Mouse (Mus musculus): Measurements from ENCODE around the gene Prkn. TPM values are rescaled to one million over a fixed set of nuclear protein-coding genes. Genes with fewer than 3 reads are reported as not detected.

The Prkn gene
- polyA plus RNA-seq, 1 experiment from 2014 or later = 6.6 TPM

DNA sequence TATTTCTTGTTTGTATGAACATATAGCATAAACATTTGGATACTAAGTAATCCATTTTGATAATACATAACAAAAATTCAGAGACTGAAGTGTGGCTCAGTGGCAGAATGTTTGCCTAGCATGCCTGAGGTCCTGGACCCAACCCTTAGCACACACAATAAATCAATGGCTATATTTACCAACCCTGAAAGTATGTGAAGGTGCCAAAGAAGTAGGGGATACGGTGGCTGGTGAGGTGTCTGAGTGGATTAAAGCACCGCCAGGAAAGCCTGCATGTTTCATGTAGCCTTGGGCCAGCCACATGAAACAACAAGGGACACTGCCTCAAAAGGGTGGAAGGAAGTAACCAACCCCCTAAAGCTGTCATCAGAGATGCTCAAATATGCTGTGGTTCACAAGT, 192.2 kb downstream of the Prkn start:
- Histone ChIP-seq H3K27me3 (ENCODE audit: control insufficient read depth, insufficient read depth, low read depth, low read length) (no peaks in the 10 kb centered on the region), H3K36me3 (ENCODE audit: control insufficient read depth, insufficient read depth, low read length) (no peaks in the 10 kb centered on the region), H3K27ac (ENCODE audit: low read length) (no peak overlapping the region), H3K4me3 (ENCODE audit: low read depth, low read length) (no peak overlapping the region), H3K9ac (ENCODE audit: low read depth, low read length) (no peak overlapping the region), H3K4me1 (ENCODE audit: control insufficient read depth, insufficient read depth, low read length) (peaks cover 3% of the 10 kb centered on the region; the same call in 1 of the 2 replicates), H3K9me3 (replicated peaks; ENCODE audit: control insufficient read depth, low read length, poor library complexity, severe bottlenecking) (no peaks in the 10 kb centered on the region), H3K4me2 (ENCODE audit: low read length) (no peak overlapping the region)
- 89% methylated on average over 2 of the region's 2 CpGs for WGBS
- no peak for ATAC-seq

DNA sequence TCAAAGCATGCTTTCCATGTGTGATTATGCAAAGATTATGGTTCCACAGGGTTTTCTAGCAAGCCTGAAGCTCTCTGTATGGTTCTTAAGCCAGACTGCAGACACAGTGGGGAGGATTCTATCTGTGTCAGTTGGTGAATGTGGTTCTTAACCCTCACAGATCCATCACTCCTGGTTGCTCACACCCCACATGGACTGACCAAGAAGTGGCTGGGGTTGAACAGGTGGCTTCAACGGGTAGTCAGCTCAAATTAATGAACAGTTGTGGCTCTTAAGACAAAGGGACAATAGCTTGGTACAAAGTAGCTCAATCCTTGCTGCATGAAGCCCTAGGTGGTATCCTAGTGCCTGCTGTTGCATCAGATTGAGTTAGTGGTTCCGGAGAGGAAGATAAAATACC, 193.4 kb downstream of the Prkn start:
- WGBS = 47% methylated on average over 2 of the region's 2 CpGs
- Histone ChIP-seq H3K4me2 (ENCODE audit: low read length) (no peak overlapping the region), H3K27me3 (ENCODE audit: control insufficient read depth, insufficient read depth, low read depth, low read length) (no peaks in the 10 kb centered on the region), H3K9me3 (replicated peaks; ENCODE audit: control insufficient read depth, low read length, poor library complexity, severe bottlenecking) (no peaks in the 10 kb centered on the region), H3K36me3 (ENCODE audit: control insufficient read depth, insufficient read depth, low read length) (no peaks in the 10 kb centered on the region), H3K9ac (ENCODE audit: low read depth, low read length) (no peak overlapping the region), H3K4me3 (ENCODE audit: low read depth, low read length) (no peak overlapping the region), H3K4me1 (ENCODE audit: control insufficient read depth, insufficient read depth, low read length) (peaks cover 3% of the 10 kb centered on the region; the same call in 1 of the 2 replicates), H3K27ac (ENCODE audit: low read length) (no peak overlapping the region)
- no peak for ATAC-seq

DNA sequence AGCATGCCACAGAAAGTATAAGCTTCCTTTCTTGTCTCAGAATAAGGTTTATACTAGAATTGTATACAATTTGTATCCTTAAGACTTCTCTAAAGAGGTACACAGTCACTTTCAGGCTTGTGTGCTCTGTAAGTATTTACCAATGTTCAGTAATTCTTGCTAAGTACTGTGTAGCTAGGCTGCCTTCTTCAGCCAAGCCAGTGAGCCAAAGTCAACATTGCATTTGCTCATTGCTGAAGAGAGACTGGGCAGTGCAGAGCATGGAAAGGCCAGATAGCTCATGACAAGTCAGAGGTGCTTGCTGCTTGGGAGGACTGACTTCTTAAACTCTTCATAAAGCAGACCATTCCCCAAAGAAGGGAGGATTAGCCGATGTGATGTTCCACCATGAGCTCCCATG, 198.1 kb downstream of the Prkn start:
- H3K4me1 ChIP-seq (ENCODE audit: control insufficient read depth, insufficient read depth, low read length) = no peaks in the 10 kb centered on the region
- no peaks in the 10 kb centered on the region for H3K9me3 ChIP-seq (replicated peaks; ENCODE audit: control insufficient read depth, low read length, poor library complexity, severe bottlenecking)
- no peak for ATAC-seq
- H3K27me3 ChIP-seq (ENCODE audit: control insufficient read depth, insufficient read depth, low read depth, low read length) = no peaks in the 10 kb centered on the region
- 95% methylated on average over 1 of the region's 1 CpGs for WGBS
- H3K36me3 ChIP-seq (ENCODE audit: control insufficient read depth, insufficient read depth, low read length) = no peaks in the 10 kb centered on the region
- H3K4me3 ChIP-seq (ENCODE audit: low read depth, low read length) = no peak overlapping the region
- no peak overlapping the region for H3K27ac ChIP-seq (ENCODE audit: low read length)
- H3K9ac ChIP-seq (ENCODE audit: low read depth, low read length) = no peak overlapping the region
- no peak overlapping the region for H3K4me2 ChIP-seq (ENCODE audit: low read length)

DNA sequence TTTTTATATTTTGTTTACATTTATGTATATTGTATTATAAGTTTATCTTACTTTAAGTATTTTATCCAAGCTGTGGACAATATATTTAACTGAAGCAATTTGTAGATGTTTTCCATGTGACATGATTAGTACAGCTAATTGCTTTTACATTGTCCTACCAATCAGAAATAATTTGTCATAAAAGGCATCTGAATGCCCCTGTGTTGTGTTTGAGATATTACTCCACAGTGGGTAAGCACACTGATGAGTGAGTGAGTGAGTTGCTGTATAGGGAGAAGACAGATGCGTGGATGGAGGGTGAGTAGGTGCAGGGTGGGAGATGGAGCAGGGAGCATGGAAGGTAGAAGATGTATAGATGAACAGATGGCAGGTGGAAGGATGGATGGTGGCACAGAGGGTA, 218.8 kb downstream of the Prkn start:
- Histone ChIP-seq H3K27ac (ENCODE audit: low read length) (no peak overlapping the region), H3K4me1 (ENCODE audit: control insufficient read depth, insufficient read depth, low read length) (no peaks in the 10 kb centered on the region), H3K9ac (ENCODE audit: low read depth, low read length) (no peak overlapping the region), H3K9me3 (replicated peaks; ENCODE audit: control insufficient read depth, low read length, poor library complexity, severe bottlenecking) (no peaks in the 10 kb centered on the region), H3K4me3 (ENCODE audit: low read depth, low read length) (no peak overlapping the region), H3K4me2 (ENCODE audit: low read length) (no peak overlapping the region), H3K36me3 (ENCODE audit: control insufficient read depth, insufficient read depth, low read length) (no peaks in the 10 kb centered on the region), H3K27me3 (ENCODE audit: control insufficient read depth, insufficient read depth, low read depth, low read length) (no peaks in the 10 kb centered on the region)
- ATAC-seq = no peak
- 87% methylated on average over 1 of the region's 1 CpGs for WGBS

DNA sequence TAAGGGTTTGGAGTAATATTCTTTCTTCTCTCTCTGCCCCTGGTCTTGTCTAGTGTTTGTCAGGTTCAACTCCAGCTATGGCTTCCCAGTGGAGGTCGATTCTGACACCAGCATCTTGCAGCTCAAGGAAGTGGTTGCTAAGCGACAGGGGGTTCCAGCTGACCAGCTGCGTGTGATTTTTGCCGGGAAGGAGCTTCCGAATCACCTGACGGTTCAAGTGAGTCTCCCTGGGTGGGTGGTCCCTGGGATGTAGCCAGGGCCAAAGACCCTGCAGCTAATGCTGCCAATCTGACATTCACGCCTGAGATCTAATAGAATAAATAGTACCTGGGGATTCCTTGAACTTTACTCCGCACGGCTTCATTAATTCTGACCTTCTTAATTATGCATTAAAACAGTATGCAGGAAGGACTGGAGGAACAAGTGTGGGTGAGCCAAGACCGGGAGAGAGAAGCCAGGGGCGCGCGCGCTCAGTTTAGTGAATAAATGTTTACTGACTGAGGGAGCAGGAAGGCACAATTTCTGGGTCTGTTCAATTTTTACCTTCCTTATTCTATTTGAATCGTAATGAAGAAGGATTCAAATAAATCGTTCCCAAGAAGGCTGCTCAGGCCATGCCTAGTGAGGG, 227.0 kb downstream of the Prkn start:
- no peaks in the 10 kb centered on the region for H3K36me3 ChIP-seq (ENCODE audit: control insufficient read depth, insufficient read depth, low read length)
- H3K27me3 ChIP-seq (ENCODE audit: control insufficient read depth, insufficient read depth, low read depth, low read length) = no peaks in the 10 kb centered on the region
- H3K4me1 ChIP-seq (ENCODE audit: control insufficient read depth, insufficient read depth, low read length) = peaks cover 21% of the 10 kb centered on the region
- H3K9ac ChIP-seq (ENCODE audit: low read depth, low read length) = peak overlapping the region; percentile 30; the same call in 1 of the 2 replicates
- H3K4me3 ChIP-seq (ENCODE audit: low read depth, low read length) = peak overlapping the region; percentile 14
- WGBS = 1% methylated on average over 16 of the region's 16 CpGs
- peak overlapping the region; percentile 52 for H3K4me2 ChIP-seq (ENCODE audit: low read length)
- peak; percentile 67 for ATAC-seq
- no peaks in the 10 kb centered on the region for H3K9me3 ChIP-seq (replicated peaks; ENCODE audit: control insufficient read depth, low read length, poor library complexity, severe bottlenecking)
- H3K27ac ChIP-seq (ENCODE audit: low read length) = peak overlapping the region; percentile 68

DNA sequence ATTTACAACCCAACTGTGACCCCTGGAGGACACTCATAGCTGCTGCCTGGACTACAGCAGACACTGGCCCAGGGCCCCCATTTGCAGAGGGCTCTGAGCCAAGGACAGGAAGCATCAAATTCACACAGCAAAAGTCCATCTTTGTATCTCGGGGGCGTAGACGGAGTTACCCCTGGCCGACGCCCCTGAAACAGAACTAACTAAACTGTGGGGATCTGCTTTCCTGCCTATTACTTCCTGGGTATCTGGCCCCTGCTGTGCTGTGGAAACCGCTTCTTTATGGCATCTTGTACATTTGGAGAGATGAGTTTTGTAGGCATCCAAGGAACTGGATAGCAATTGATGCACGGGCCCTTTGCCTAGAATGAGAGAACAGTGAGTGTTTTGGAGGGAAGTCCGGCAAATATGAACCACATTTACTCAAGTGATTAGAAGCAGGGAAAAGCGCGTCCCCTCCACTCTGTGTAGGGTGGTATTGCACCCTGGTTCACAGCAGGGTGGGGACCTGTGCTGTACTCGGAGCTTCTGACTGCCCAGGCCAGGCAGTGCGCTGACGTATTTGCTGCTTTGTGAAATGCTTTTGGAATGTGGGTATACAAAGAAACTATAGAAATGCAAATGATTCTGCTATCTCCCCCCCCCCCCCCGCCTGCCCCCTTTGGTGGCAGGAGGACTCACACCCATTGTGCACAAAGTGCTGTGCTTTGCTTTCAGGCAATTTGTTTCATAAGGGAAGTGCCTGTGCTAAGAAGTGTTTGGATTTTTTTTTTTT, 227.7 kb downstream of the Prkn start:
- Histone ChIP-seq H3K9ac (ENCODE audit: low read depth, low read length) (no peak overlapping the region), H3K4me2 (ENCODE audit: low read length) (peak overlapping the region; percentile 52), H3K4me3 (ENCODE audit: low read depth, low read length) (peak overlapping the region; percentile 14; the same call in 1 of the 2 replicates), H3K27me3 (ENCODE audit: control insufficient read depth, insufficient read depth, low read depth, low read length) (no peaks in the 10 kb centered on the region), H3K27ac (ENCODE audit: low read length) (peak overlapping the region; percentile 68), H3K9me3 (replicated peaks; ENCODE audit: control insufficient read depth, low read length, poor library complexity, severe bottlenecking) (no peaks in the 10 kb centered on the region), H3K4me1 (ENCODE audit: control insufficient read depth, insufficient read depth, low read length) (peaks cover 21% of the 10 kb centered on the region), H3K36me3 (ENCODE audit: control insufficient read depth, insufficient read depth, low read length) (no peaks in the 10 kb centered on the region)
- peak; percentile 95 for ATAC-seq
- 8% methylated on average over 14 of the region's 14 CpGs for WGBS

DNA sequence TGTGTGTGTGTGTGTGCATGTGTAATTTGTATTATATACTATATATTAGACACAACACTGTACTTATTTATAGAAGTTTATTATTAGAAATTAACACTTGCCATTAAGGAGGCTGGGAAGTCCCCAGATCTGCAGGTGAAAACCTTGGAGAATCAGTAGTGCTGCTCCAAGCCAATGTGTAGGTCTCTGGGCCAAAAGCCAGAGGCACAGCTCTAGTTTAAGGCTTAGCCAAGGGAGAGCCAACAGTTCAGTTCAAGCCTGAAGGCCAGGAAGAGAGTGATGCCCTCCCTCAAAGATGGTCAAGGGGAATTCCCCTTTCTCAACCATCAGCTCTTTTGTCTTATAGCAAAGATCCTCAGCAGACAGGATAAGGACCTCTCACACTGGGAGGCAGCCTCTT, 230.8 kb downstream of the Prkn start:
- Histone ChIP-seq H3K4me1 (ENCODE audit: control insufficient read depth, insufficient read depth, low read length) (peaks cover 32% of the 10 kb centered on the region), H3K36me3 (ENCODE audit: control insufficient read depth, insufficient read depth, low read length) (no peaks in the 10 kb centered on the region), H3K9ac (ENCODE audit: low read depth, low read length) (no peak overlapping the region), H3K4me3 (ENCODE audit: low read depth, low read length) (no peak overlapping the region), H3K4me2 (ENCODE audit: low read length) (no peak overlapping the region), H3K9me3 (replicated peaks; ENCODE audit: control insufficient read depth, low read length, poor library complexity, severe bottlenecking) (no peaks in the 10 kb centered on the region), H3K27me3 (ENCODE audit: control insufficient read depth, insufficient read depth, low read depth, low read length) (no peaks in the 10 kb centered on the region), H3K27ac (ENCODE audit: low read length) (no peak overlapping the region)
- no peak for ATAC-seq

DNA sequence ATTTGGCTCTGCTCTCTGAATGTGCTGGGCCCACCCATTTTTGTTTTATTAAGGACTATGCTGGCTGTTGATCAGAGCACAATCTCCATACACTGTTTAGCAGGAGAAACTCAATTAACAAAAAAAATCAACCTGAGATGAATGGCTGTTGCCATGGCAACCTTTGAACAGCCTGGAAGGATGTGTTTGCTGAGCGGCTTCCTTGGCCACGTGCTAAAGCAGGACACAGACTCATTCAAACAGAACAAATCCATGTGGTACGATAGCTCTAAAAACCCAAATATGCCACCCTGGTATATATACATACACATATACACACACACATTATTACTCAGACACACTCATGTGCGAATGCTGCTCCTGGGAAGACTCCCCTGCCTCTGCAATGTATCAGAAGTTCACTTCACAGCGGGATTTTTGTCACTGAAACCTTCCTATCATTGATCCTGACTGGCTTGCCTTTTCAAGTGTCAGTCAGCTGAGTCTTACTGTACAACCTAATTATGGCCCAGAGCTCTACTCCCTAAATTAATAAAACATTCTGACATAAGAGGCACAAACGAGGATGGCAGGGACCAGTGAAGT, 236.2 kb downstream of the Prkn start:
- peak; percentile 68 for ATAC-seq
- H3K36me3 ChIP-seq (ENCODE audit: control insufficient read depth, insufficient read depth, low read length) = no peaks in the 10 kb centered on the region
- H3K4me3 ChIP-seq (ENCODE audit: low read depth, low read length) = no peak overlapping the region
- H3K27ac ChIP-seq (ENCODE audit: low read length) = no peak overlapping the region; the same call in 1 of the 2 replicates
- H3K4me2 ChIP-seq (ENCODE audit: low read length) = peak overlapping the region; percentile 8; the same call in 1 of the 2 replicates
- no peaks in the 10 kb centered on the region for H3K27me3 ChIP-seq (ENCODE audit: control insufficient read depth, insufficient read depth, low read depth, low read length)
- no peaks in the 10 kb centered on the region for H3K9me3 ChIP-seq (replicated peaks; ENCODE audit: control insufficient read depth, low read length, poor library complexity, severe bottlenecking)
- WGBS = 12% methylated on average over 6 of the region's 6 CpGs
- peaks cover 19% of the 10 kb centered on the region for H3K4me1 ChIP-seq (ENCODE audit: control insufficient read depth, insufficient read depth, low read length)
- H3K9ac ChIP-seq (ENCODE audit: low read depth, low read length) = no peak overlapping the region

DNA sequence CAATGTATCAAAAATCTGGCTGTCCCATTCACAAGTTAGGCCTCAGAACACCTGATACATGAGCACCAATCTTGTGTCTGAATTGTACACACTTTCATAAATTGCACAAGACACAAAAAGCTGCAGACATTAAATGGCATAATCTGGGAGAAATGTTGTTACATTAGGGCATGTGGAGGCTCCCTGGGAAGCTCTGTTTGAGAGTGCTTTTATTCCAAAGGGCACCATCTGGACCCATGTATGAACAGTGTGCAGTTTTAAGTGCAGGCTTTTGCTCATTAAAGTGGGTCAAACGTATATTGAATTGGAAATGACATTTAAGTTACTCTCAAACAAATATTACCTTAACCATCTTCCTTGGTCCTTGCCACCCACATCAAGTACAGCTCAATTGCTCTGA, 246.3 kb downstream of the Prkn start:
- Histone ChIP-seq H3K4me3 (ENCODE audit: low read depth, low read length) (no peak overlapping the region), H3K27ac (ENCODE audit: low read length) (no peak overlapping the region), H3K36me3 (ENCODE audit: control insufficient read depth, insufficient read depth, low read length) (no peaks in the 10 kb centered on the region), H3K4me2 (ENCODE audit: low read length) (no peak overlapping the region), H3K4me1 (ENCODE audit: control insufficient read depth, insufficient read depth, low read length) (peaks cover 9% of the 10 kb centered on the region), H3K9me3 (replicated peaks; ENCODE audit: control insufficient read depth, low read length, poor library complexity, severe bottlenecking) (no peaks in the 10 kb centered on the region), H3K9ac (ENCODE audit: low read depth, low read length) (no peak overlapping the region), H3K27me3 (ENCODE audit: control insufficient read depth, insufficient read depth, low read depth, low read length) (no peaks in the 10 kb centered on the region)
- 58% methylated on average over 1 of the region's 1 CpGs for WGBS
- no peak for ATAC-seq
